Mouse (Mus musculus) kidney, adult 2 months (tissue): ENCODE results near the gene Glis3.

Source experiments
- CTCF ChIP-seq: fragments of 200-500 bp; conservative IDR thresholded peaks from 2 replicates; pipeline ENCODE4 v1.5.1; 2011; ENCODE audit warnings: low read depth, mild to moderate bottlenecking, control low read depth, low read length, moderate library complexity, mixed read lengths; ENCODE audit not compliant: insufficient read depth, insufficient read length
- POLR2A ChIP-seq: fragments of 200-500 bp; IDR thresholded peaks from one replicate; pipeline ENCODE4 v1.6.1; 2011; ENCODE audit warnings: low read depth, low read length, control low read depth

- no peak for TF ChIP-seq CTCF
- TF ChIP-seq POLR2A, result no peak
Measured at GRCm38 (mm10) chr19:28724641-28725040, 44.8 kb upstream of the Glis3 start.
